Mouse (Mus musculus) telencephalon, adult 2 months (tissue): ENCODE data around the gene Timeless.
"Not testable (repeated sequence)": the region's sequence is repeated elsewhere in the genome, so short reads cannot be mapped to it uniquely, and the experiment has no call there.

ENCODE experiments used
- DNase-seq: peaks from one replicate; pipeline ENCODE4 v3.0.0-alpha.2; 2011; ENCODE audit warnings: low read depth, low spot score

Timeless gene

GRCm38 (mm10) chr10:128212871-128213323 lies 19.0 kb upstream of the Timeless start:
- DNase-seq: peak; percentile 43

GRCm38 (mm10) chr10:128214112-128214511 lies 17.8 kb upstream of the Timeless start:
- not testable (repeated sequence) for DNase-seq

GRCm38 (mm10) chr10:128214981-128215380 lies 16.9 kb upstream of the Timeless start:
- DNase-seq: no peak

GRCm38 (mm10) chr10:128218387-128219117 lies 13.3 kb upstream of the Timeless start:
- no peak for DNase-seq

GRCm38 (mm10) chr10:128221533-128222286 lies 10.2 kb upstream of the Timeless start:
- no peak for DNase-seq

- no peak for DNase-seq
Measured at GRCm38 (mm10) chr10:128225064-128225463, 6.8 kb upstream of the Timeless start.

GRCm38 (mm10) chr10:128225538-128225937 lies 6.3 kb upstream of the Timeless start, which contains the start of gene Mip:
TSS of gene Mip (plus strand) at chr10:128225838.
- no peak for DNase-seq

- DNase-seq: no peak
Measured at GRCm38 (mm10) chr10:128227592-128227991, 4.3 kb upstream of the Timeless start.

- DNase-seq: no peak
Measured at GRCm38 (mm10) chr10:128228009-128228408, 3.9 kb upstream of the Timeless start.

- DNase-seq: no peak
Measured at GRCm38 (mm10) chr10:128230582-128230981, 1.3 kb upstream of the Timeless start.

GRCm38 (mm10) chr10:128231146-128231545 lies 719 bp upstream of the Timeless start:
- no peak for DNase-seq

- DNase-seq: peak; percentile 74
Measured at GRCm38 (mm10) chr10:128232420-128232985, 638 bp downstream of the Timeless start.

GRCm38 (mm10) chr10:128236321-128236720 lies 4.5 kb downstream of the Timeless start:
- no peak for DNase-seq

- peak; percentile 26 for DNase-seq
Measured at GRCm38 (mm10) chr10:128237807-128238480, 6.1 kb downstream of the Timeless start.

GRCm38 (mm10) chr10:128239140-128239539 lies 7.3 kb downstream of the Timeless start:
- DNase-seq: no peak

GRCm38 (mm10) chr10:128240131-128240530 lies 8.3 kb downstream of the Timeless start:
- no peak for DNase-seq

GRCm38 (mm10) chr10:128243252-128243651 lies 11.4 kb downstream of the Timeless start:
- DNase-seq: no peak

- no peak for DNase-seq
Measured at GRCm38 (mm10) chr10:128244121-128244520, 12.3 kb downstream of the Timeless start.

- no peak for DNase-seq
Measured at GRCm38 (mm10) chr10:128247020-128247732, 15.3 kb downstream of the Timeless start.

- no peak for DNase-seq
Measured at GRCm38 (mm10) chr10:128250565-128250964, 18.7 kb downstream of the Timeless start.

GRCm38 (mm10) chr10:128253677-128254255 lies 21.9 kb downstream of the Timeless start, which contains the start of gene Apon:
TSS of gene Apon (plus strand) at chr10:128254096.
- no peak for DNase-seq
